Mouse (Mus musculus) kidney, postnatal 10 days (tissue): ENCODE measurements at regions not wholly inside any gene's neighbourhood (a gene's known extent, or its start where the extent isn't known, plus 50 kb on each side); places are given as distances from the start of the nearest gene placed in this dataset.

ENCODE experiments used
- DNase-seq: peaks from one replicate; pipeline ENCODE4 v3.0.0; 2021; ENCODE audit warnings: mixed read lengths

GRCm38 (mm10) chr15:5658796-5659195 lies 414.8 kb upstream of the Ptger4 start:
- DNase-seq, result no peak

GRCm38 (mm10) chr15:5660819-5661218 lies 416.8 kb upstream of the Ptger4 start:
- peak; percentile 20 for DNase-seq

GRCm38 (mm10) chr15:5671781-5672180 lies 427.8 kb upstream of the Ptger4 start:
- no peak for DNase-seq

- DNase-seq, result peak; percentile 20
Observed at GRCm38 (mm10) chr15:5676704-5677103, 432.7 kb upstream of the Ptger4 start.

GRCm38 (mm10) chr15:5693810-5694209 lies 449.8 kb upstream of the Ptger4 start:
- DNase-seq, result no peak

GRCm38 (mm10) chr15:5695015-5695414 lies 451.0 kb upstream of the Ptger4 start:
- DNase-seq, result no peak

GRCm38 (mm10) chr15:5708454-5708853 lies 464.5 kb upstream of the Ptger4 start:
- DNase-seq, result no peak

GRCm38 (mm10) chr15:5740658-5741057 lies 496.7 kb upstream of the Ptger4 start:
- DNase-seq, result no peak

- DNase-seq, result no peak
Observed at GRCm38 (mm10) chr15:5743893-5744292, 499.9 kb upstream of the Ptger4 start.

- DNase-seq, result no peak
Observed at GRCm38 (mm10) chr15:5758690-5759089, 514.7 kb upstream of the Ptger4 start.

- DNase-seq, result no peak
Observed at GRCm38 (mm10) chr15:5762216-5762615, 518.2 kb upstream of the Ptger4 start.

- DNase-seq, result no peak
Observed at GRCm38 (mm10) chr15:5777074-5777473, 522.5 kb upstream of the Dab2 start.

- DNase-seq, result no peak
Observed at GRCm38 (mm10) chr15:5799917-5800316, 499.7 kb upstream of the Dab2 start.

GRCm38 (mm10) chr15:5811154-5811732 lies 488.3 kb upstream of the Dab2 start:
- no peak for DNase-seq

GRCm38 (mm10) chr15:5811958-5812357 lies 487.6 kb upstream of the Dab2 start:
- DNase-seq, result no peak

GRCm38 (mm10) chr15:5817901-5818576 lies 481.5 kb upstream of the Dab2 start:
- DNase-seq, result no peak

GRCm38 (mm10) chr15:5839963-5840362 lies 459.6 kb upstream of the Dab2 start:
- no peak for DNase-seq

GRCm38 (mm10) chr15:5841369-5842149 lies 458.0 kb upstream of the Dab2 start:
- peak; percentile 9 for DNase-seq

- no peak for DNase-seq
Observed at GRCm38 (mm10) chr15:5846571-5846970, 453.0 kb upstream of the Dab2 start.

GRCm38 (mm10) chr15:5847413-5848100 lies 452.0 kb upstream of the Dab2 start:
- no peak for DNase-seq

- no peak for DNase-seq
Observed at GRCm38 (mm10) chr15:5852523-5852922, 447.1 kb upstream of the Dab2 start.

- DNase-seq, result no peak
Observed at GRCm38 (mm10) chr15:5869289-5869688, 430.3 kb upstream of the Dab2 start.

GRCm38 (mm10) chr15:5869866-5870265 lies 429.7 kb upstream of the Dab2 start:
- DNase-seq, result no peak
